Mouse (Mus musculus) midbrain, embryonic 15.5 days (tissue): ENCODE results near the gene Tjap1. TPM values are rescaled to one million over a fixed set of nuclear protein-coding genes. Genes with fewer than 3 reads are reported as not detected.

Experiments
- ATAC-seq: fragments of 200-750 bp; cut with Nextera tagmentation; replicated peaks from 2 replicates; pipeline ENCODE4 v1.8.0; 2017; ENCODE audit warnings: moderate TSS enrichment
- H3K27ac ChIP-seq: fragments of 300-500 bp; sonication (generic); 2 replicates; pipeline ENCODE4 v1.5.1; 2015; ENCODE audit warnings: mild to moderate bottlenecking, inconsistent platforms
- H3K27me3 ChIP-seq: fragments of 300-500 bp; sonication (generic); replicated peaks from 2 replicates; pipeline ENCODE4 v1.6.1; 2015; ENCODE audit warnings: inconsistent platforms
- H3K36me3 ChIP-seq: fragments of 300-500 bp; sonication (generic); replicated peaks from 2 replicates; pipeline ENCODE4 v1.6.1; 2015; ENCODE audit warnings: inconsistent platforms
- H3K4me1 ChIP-seq: fragments of 300-500 bp; sonication (generic); 2 replicates; pipeline ENCODE4 v1.6.1; 2015; ENCODE audit warnings: inconsistent platforms
- H3K4me2 ChIP-seq: fragments of 300-500 bp; sonication (generic); 2 replicates; pipeline ENCODE4 v1.6.1; 2015; ENCODE audit warnings: inconsistent platforms, mild to moderate bottlenecking, moderate library complexity
- H3K4me3 ChIP-seq: fragments of 300-500 bp; sonication (generic); 2 replicates; pipeline ENCODE4 v1.5.1; 2015; ENCODE audit warnings: mild to moderate bottlenecking, inconsistent platforms
- H3K9ac ChIP-seq: fragments of 300-500 bp; sonication (generic); 2 replicates; pipeline ENCODE4 v1.6.1; 2015; ENCODE audit warnings: mild to moderate bottlenecking, inconsistent platforms
- H3K9me3 ChIP-seq: fragments of 300-500 bp; sonication (generic); 2 replicates; pipeline ENCODE4 v1.6.1; 2016; ENCODE audit warnings: inconsistent platforms
- WGBS: fragments of 180-500 bp; shearing (Covaris S2); methylation state at CpG from one replicate; pipeline ENCODE4 v1.1.7; 2015; ENCODE audit warnings: mixed read lengths; 5-methylcytosine and 5-hydroxymethylcytosine counted together
- polyA plus RNA-seq: library from polyadenylated mRNA; unstranded; fragments of >200 nt; fragmentation: Nextera tagmentation; extraction: Ambion mirVana; gene quantifications from 2 replicates; pipeline ENCODE4 v1.2.1, GENCODE M21; 2015

Gene Tjap1
- polyA plus RNA-seq, 1 experiment from 2014 or later, result 29.4 TPM

- Histone ChIP-seq H3K27ac (no peak overlapping the region), H3K4me1 (0 out of 2 replicates have a peak, but pooled peaks cover 3% of the 10 kb centered on the region), H3K9me3 (no peaks in the 10 kb centered on the region), H3K4me3 (no peak overlapping the region), H3K36me3 (peaks cover 2% of the 10 kb centered on the region; the same call in 1 of the 2 replicates), H3K27me3 (no peaks in the 10 kb centered on the region), H3K9ac (no peak overlapping the region), H3K4me2 (no peak overlapping the region)
- ATAC-seq, result no peak
- WGBS, result 87% methylated on average over 5 of the region's 5 CpGs
Observed at GRCm38 (mm10) chr17:46262201-46262694, 20.6 kb downstream of the Tjap1 start.

- Histone ChIP-seq H3K4me1 (peaks cover 14% of the 10 kb centered on the region), H3K4me2 (no peak overlapping the region), H3K36me3 (peaks cover 2% of the 10 kb centered on the region; the same call in 1 of the 2 replicates), H3K9ac (no peak overlapping the region), H3K27me3 (0 out of 2 replicates have a peak, but pooled peaks cover 3% of the 10 kb centered on the region), H3K4me3 (no peak overlapping the region), H3K27ac (no peak overlapping the region), H3K9me3 (no peaks in the 10 kb centered on the region)
- no peak for ATAC-seq
- WGBS, result 90% methylated on average over 17 of the region's 17 CpGs
Observed at GRCm38 (mm10) chr17:46259675-46260074, 23.2 kb downstream of the Tjap1 start.

DNA sequence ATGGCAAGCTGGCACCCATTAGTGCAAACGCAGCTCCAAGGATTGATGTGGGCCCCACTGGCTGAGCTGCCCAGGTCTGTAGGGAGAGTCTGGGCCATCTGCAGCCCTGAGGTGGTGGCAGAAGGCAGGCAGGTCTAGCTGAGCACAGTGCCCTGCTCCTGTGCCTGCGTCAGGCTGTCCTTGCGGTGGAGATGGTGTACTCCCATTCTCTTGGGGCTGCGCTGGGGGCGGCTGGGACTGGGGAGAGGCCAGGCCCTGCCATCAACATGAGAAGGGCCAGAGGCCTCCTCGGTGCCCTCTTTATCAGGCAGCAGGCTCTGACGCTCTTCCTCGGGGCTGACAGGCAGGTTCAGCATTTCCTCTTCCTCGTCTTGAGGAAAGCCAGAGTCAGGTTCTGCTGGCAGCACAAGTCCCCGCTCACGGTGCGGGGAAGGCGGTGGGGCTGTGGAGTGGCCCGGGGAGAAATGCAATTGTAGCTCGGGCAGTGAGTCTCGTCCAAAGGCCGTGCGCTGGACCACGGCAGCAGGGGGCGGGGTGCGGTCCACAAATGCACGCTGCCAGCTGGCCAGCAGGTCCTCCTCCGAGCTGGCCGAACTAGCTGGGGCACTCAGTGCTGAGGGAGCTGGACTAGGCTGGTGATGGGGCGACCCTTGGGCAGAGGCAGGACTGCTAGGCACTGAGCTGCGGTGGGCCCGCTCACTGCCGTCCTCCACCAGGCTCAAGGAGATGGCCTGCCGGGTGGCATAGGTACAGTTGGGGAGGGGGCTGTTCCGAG is 24.4 kb downstream of the Tjap1 start:
- 81% methylated on average over 30 of the region's 30 CpGs for WGBS
- no peak for ATAC-seq
- Histone ChIP-seq H3K4me3 (no peak overlapping the region), H3K4me1 (peaks cover 19% of the 10 kb centered on the region), H3K27me3 (0 out of 2 replicates have a peak, but pooled peaks cover 3% of the 10 kb centered on the region), H3K9me3 (no peaks in the 10 kb centered on the region), H3K4me2 (no peak overlapping the region), H3K36me3 (peaks cover 2% of the 10 kb centered on the region; the same call in 1 of the 2 replicates), H3K27ac (no peak overlapping the region), H3K9ac (no peak overlapping the region)

DNA sequence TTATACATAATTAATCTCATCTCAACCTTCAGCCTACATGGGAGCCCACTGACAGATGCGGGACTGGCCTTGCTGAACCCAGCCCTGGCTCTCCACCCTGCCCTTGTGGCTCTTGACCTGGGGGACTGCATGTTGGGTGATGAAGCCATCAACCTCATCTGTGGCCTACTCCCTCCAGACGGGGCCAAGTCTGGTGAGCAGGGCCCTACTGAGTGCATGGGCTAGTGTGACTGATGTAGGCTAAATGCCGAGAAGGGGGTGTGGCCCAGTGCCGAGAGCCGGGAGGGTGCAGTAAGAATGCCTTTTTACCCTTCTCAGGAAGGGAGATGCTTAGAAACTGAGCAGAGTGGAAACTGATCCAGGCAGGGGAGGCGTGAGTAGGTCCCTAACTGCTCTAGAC is 27.7 kb downstream of the Tjap1 start:
- ATAC-seq, result no peak
- peaks cover 25% of the 10 kb centered on the region for H3K4me1 ChIP-seq
- H3K4me3 ChIP-seq, result peak overlapping the region; percentile 78
- H3K36me3 ChIP-seq, result peaks cover 24% of the 10 kb centered on the region
- H3K27ac ChIP-seq, result no peak overlapping the region
- WGBS, result 27% methylated on average over 6 of the region's 6 CpGs
- H3K27me3 ChIP-seq, result 0 out of 2 replicates have a peak, but pooled peaks cover 3% of the 10 kb centered on the region
- H3K4me2 ChIP-seq, result peak overlapping the region; percentile 66
- H3K9ac ChIP-seq, result peak overlapping the region; percentile 96
- H3K9me3 ChIP-seq, result no peaks in the 10 kb centered on the region

DNA sequence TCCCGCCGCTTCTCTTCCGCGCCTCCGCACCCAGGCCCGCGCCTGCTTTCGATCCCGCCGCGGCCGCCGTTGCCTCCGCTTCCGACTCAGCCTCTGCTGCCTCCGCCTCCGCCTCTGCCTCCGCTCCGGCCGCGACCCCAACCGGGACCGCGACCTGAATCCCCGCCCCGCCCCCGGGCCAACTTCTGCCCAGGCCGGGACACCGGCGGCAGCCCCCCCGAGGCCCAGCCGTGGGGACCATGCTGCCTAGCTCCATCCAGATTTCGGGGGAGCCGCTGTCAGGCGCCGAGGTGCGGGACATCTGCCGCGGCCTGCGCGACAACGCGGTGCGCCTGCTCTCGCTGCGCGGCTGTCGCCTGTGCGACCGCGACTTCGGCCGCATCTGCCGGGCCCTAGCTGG is 28.7 kb downstream of the Tjap1 start:
- Histone ChIP-seq H3K4me2 (peak overlapping the region; percentile 66), H3K27me3 (0 out of 2 replicates have a peak, but pooled peaks cover 3% of the 10 kb centered on the region), H3K4me3 (peak overlapping the region; percentile 78), H3K4me1 (peaks cover 32% of the 10 kb centered on the region), H3K27ac (peak overlapping the region; percentile 85), H3K36me3 (peaks cover 31% of the 10 kb centered on the region), H3K9ac (peak overlapping the region; percentile 96), H3K9me3 (no peaks in the 10 kb centered on the region)
- peak; percentile 40 for ATAC-seq
- under 1% methylated on average over 54 of the region's 54 CpGs for WGBS

DNA sequence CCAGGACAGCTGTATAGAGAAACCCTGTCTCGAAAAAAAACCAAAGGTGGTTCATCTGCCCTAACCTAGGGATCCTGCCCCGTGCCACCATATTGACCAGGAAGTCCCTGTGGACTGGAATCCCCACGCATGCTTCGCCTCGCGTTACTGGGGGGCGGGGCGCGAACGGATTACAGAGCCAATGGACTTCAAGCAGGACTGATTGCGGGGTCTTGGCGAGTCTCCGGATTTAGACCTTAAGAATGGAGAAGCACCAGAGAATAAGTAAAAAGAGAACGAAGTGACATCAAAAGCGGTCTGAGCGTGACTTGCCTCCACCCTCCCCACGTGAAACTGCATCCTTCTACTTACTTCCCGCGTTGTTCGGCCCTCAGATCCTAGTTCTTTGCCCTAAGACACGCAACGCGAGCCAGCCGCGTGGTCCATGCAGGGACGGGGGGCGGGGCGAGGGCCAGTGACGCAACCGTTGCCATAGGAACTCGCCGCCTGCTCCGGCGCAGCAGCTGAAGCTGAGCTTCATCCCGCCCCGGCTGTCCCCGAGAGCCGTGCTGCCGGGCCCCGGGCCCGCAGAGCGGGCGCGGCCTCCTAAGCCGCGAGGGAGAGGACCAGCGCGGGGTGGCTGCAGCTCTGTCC is 29.3 kb downstream of the Tjap1 start, which contains the start of gene Lrrc73:
Gene Lrrc73 (plus strand): TSS at position 80 of the 633 bp plus-strand sequence.
- Histone ChIP-seq H3K4me2 (peak within 1 kb of the TSS; percentile 66), H3K27ac (peak within 1 kb of the TSS; percentile 85), H3K4me3 (peak within 1 kb of the TSS; percentile 78), H3K27me3 (0 out of 2 replicates have a peak, but pooled peaks cover 3% of the 10 kb centered on the region), H3K36me3 (peaks cover 29% of the 10 kb centered on the region), H3K9me3 (no peaks in the 10 kb centered on the region), H3K4me1 (peaks cover 37% of the 10 kb centered on the region), H3K9ac (peak within 1 kb of the TSS; percentile 96)
- ATAC-seq, result peak; percentile 91
- 2% methylated on average over 43 of the region's 48 CpGs for WGBS

DNA sequence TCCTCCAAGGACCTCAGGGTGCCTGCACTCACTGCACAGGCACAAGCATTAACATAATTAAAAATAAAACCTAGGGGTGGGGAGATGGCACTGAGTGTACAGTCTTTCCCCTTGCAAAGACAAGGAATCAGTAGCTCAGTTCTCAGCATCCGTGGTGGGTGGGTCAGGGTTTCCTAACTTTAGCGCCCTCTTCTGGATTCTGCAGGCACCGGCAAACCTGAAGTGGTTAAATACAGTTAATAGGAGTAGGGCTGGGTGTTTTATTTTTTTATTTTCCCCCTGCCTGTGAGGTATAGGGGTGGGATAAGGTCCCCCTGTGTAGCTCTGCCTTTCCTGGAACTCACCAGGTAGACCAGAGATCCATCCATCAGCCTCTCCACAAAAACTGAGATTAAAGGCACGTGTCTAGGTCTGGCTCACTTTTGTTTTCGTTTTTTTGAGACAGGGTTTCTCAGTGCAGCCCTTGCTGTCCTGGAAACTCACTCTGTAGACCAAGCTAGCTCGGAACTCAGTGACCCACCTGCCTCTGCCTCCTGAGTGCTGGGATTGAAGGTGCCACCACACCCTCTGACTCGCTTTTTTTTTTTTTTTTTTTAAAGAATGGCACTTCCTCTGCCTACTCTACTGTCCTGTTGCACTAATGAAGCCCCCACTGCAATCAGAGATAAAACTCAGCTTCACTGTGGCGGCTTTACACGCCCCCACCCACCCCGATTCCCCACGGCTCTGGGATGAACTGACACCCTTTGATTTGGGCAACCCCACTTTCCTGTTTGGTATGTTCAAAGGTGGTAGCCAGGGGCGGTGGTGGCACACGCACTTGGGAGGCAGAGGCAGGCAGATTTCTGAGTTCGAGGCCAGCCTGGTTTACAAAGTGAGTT is 30.0 kb downstream of the Tjap1 start:
- Histone ChIP-seq H3K27me3 (0 out of 2 replicates have a peak, but pooled peaks cover 3% of the 10 kb centered on the region), H3K9ac (peak overlapping the region; percentile 96; the same call in 1 of the 2 replicates), H3K4me2 (peak overlapping the region; percentile 66), H3K4me3 (peak overlapping the region; percentile 78), H3K4me1 (peaks cover 40% of the 10 kb centered on the region), H3K27ac (peak overlapping the region; percentile 85), H3K36me3 (peaks cover 29% of the 10 kb centered on the region), H3K9me3 (no peaks in the 10 kb centered on the region)
- ATAC-seq, result no peak
- 57% methylated on average over 14 of the region's 14 CpGs for WGBS

- no peaks in the 10 kb centered on the region for H3K9me3 ChIP-seq
- H3K4me2 ChIP-seq, result no peak overlapping the region
- H3K27me3 ChIP-seq, result 0 out of 2 replicates have a peak, but pooled peaks cover 3% of the 10 kb centered on the region
- H3K36me3 ChIP-seq, result peaks cover 29% of the 10 kb centered on the region
- peaks cover 50% of the 10 kb centered on the region for H3K4me1 ChIP-seq
- ATAC-seq, result no peak
- WGBS, result 81% methylated on average over 7 of the region's 7 CpGs
- H3K4me3 ChIP-seq, result no peak overlapping the region
- no peak overlapping the region for H3K9ac ChIP-seq
- H3K27ac ChIP-seq, result no peak overlapping the region
Observed at GRCm38 (mm10) chr17:46251174-46251573, 31.7 kb downstream of the Tjap1 start.

DNA sequence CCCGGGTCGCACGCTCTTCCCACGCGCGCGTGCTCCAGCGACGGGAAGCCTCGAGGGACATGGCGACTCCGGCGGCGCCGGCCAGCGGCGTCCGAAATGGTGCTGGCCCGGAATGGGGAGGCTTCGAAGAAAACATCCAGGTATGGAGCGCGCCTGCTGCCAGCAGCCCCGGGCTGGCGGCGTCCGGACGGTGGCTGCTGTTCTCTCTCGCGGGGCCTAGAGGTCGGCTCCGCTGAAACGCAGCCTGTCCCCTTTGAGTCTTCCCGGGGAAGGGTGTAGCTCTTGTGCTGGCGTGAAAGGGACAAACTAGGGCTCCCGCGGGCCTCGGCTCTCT is 34.7 kb downstream of the Tjap1 start:
- WGBS, result under 1% methylated on average over 37 of the region's 37 CpGs
- peak overlapping the region; percentile 79 for H3K4me2 ChIP-seq

DNA sequence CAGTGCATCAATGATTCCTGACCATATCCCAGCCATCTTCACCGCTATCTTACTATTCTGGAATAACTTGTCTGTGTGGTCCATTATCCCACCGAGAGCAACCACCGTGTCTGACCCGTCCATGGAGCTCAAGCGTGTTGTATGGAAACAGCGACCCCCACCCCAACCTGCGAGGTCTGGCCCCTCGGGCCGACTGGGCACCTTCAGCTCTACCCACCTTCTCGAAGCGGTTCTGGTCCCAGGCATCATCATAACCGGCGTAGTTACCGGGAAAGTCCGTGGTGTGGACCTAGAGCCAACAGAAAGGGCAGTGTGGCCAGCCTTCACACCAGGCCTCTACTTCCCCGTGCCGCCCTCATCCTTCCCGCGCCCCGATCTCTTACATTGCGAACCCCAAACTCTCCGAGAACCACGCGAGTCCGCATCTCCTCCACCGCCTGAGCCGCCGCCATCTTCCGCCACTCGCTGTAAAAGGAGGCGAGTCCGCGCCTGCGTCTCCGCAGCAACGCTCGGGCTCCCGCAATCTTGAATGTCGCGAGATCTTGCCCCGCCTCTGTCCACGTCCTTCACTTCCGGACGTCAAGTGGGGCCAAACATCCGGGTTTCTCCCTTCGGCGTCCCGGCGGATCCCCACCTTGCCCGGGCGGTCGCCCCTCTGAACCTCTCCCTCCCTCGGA is 35.2 kb downstream of the Tjap1 start, which contains the start of the genes Polr1c and Yipf3:
Gene Polr1c (minus strand): TSS at position 543 of the 677 bp plus-strand sequence.
Gene Yipf3 (plus strand): TSS at position 569 of the 677 bp plus-strand sequence.
- Histone ChIP-seq H3K9me3 (no peaks in the 10 kb centered on the region), H3K4me2 (peak within 1 kb of the TSS; percentile 79), H3K4me1 (peaks cover 26% of the 10 kb centered on the region), H3K27ac (peak within 1 kb of the TSS; percentile 83), H3K9ac (peak within 1 kb of the TSS; percentile 96), H3K27me3 (no peaks in the 10 kb centered on the region), H3K36me3 (peaks cover 58% of the 10 kb centered on the region), H3K4me3 (peak within 1 kb of the TSS; percentile 88)
- ATAC-seq, result peak; percentile 94
- WGBS, result under 1% methylated on average over 53 of the region's 53 CpGs

More for the DNA sequence above, 34.7 kb downstream of the Tjap1 start:
- Histone ChIP-seq H3K36me3 (peaks cover 54% of the 10 kb centered on the region), H3K9ac (peak overlapping the region; percentile 96), H3K4me1 (peaks cover 29% of the 10 kb centered on the region), H3K27ac (peak overlapping the region; percentile 83), H3K27me3 (no peaks in the 10 kb centered on the region), H3K9me3 (no peaks in the 10 kb centered on the region), H3K4me3 (peak overlapping the region; percentile 88)
- ATAC-seq, result no peak; the same call in none of the 2 replicates

DNA sequence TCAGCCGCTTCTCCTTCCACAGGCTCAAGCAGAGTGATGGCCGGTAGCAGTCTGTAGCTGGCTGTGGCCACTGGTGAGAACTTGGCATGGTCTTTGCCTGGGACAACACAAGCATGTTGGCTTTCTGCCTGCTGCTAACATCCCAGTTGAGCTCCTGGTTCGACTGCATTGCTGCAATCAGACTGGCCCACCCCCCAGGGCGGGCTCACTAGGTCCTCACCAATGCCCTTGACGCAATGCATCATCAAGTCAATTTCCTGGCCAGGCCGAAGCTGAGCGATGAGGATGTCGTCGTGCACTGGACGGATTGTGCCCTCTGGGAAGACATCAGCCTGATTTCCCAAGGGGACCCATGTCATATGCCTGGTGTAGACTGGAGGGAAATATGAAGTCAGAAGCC is 38.2 kb downstream of the Tjap1 start:
- Histone ChIP-seq H3K4me2 (no peak overlapping the region), H3K36me3 (peaks cover 58% of the 10 kb centered on the region), H3K4me3 (no peak overlapping the region), H3K9me3 (no peaks in the 10 kb centered on the region), H3K4me1 (peaks cover 25% of the 10 kb centered on the region), H3K27ac (no peak overlapping the region), H3K9ac (no peak overlapping the region), H3K27me3 (no peaks in the 10 kb centered on the region)
- no peak for ATAC-seq
- 78% methylated on average over 10 of the region's 10 CpGs for WGBS
